Mouse (Mus musculus): Measurements from ENCODE around the gene Rnps1. TPM values are rescaled to one million over a fixed set of nuclear protein-coding genes. Genes with fewer than 3 reads are reported as not detected.

Rnps1 gene
- polyA plus RNA-seq, 1 experiment from 2014 or later: 204 TPM

DNA sequence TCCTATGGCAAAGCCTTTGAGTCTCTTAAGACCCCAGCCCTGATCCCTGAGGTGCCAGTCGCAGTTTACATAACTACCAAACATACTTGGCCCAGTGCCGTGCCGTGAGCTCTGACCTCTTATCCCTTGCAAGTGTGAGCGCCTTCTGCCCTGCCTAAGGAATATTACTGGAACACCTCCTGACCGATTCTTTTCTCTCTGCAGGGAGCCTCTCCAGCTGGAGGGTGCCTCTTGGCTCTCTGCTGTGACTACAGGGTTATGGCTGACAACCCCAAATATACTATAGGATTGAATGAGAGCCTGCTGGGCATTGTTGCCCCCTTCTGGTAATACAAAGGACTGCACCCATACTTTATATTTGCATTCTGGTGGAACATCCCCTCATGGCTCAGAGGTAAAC lies 22.7 kb downstream of the Rnps1 start:
- Histone ChIP-seq H3K9me3 (replicated peaks) (no peaks in the 10 kb centered on the region), H3K27ac (no peak overlapping the region), H3K4me3 (no peak overlapping the region), H3K9ac (no peak overlapping the region), H3K4me1 (no peaks in the 10 kb centered on the region), H3K27me3 (replicated peaks) (no peaks in the 10 kb centered on the region), H3K36me3 (peaks cover 92% of the 10 kb centered on the region), H3K4me2 (no peak overlapping the region)
- peak; percentile 36; the same call in 1 of the 2 replicates for ATAC-seq
- WGBS (ENCODE audit: insufficient replicate concordance): 77% methylated on average over 5 of the region's 5 CpGs

DNA sequence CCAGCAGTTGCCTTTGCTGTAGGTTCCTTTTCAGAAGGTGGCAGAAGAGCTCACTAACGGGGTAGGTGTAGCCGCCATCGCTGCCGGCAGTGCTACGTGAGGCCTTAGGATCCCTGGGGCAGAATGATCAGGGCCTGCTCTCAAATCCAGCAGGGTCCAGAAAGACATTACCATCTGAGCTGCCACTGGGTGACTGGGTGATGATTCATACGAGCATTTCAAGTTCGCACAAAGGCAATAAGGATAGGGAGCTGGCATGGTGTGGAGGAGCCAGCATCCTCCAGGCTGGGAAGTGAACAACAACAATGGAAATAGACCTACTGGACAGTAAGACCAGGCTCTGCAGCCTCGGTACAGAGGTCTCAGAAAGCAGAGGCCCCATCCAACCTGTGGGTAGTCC lies 26.0 kb downstream of the Rnps1 start:
- no peak for ATAC-seq
- Histone ChIP-seq H3K9me3 (replicated peaks) (no peaks in the 10 kb centered on the region), H3K4me1 (no peaks in the 10 kb centered on the region), H3K36me3 (peaks cover 100% of the 10 kb centered on the region), H3K4me3 (no peak overlapping the region), H3K27me3 (replicated peaks) (no peaks in the 10 kb centered on the region), H3K4me2 (no peak overlapping the region), H3K9ac (no peak overlapping the region), H3K27ac (no peak overlapping the region)
- 89% methylated on average over 8 of the region's 8 CpGs for WGBS (ENCODE audit: insufficient replicate concordance)

DNA sequence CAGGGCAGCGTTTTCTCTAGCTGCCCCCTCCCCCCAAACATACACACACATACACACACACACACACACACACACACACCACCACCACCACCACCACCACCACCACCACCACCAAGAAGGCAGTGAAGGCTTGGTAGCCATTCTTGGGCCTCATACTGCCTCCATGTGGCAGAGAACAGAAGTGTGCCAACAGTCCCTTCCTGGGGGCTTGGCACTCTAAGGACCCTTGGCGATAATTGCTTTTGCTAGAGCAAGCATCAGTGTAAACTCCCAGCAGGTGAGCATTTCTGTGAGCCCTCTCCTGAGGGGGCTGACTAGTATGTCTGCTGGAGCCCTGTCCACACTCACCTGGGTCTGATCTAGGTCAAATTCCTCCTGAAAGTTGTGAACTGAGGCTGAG lies 26.8 kb downstream of the Rnps1 start:
- WGBS (ENCODE audit: insufficient replicate concordance): 46% methylated on average over 2 of the region's 2 CpGs
- Histone ChIP-seq H3K9ac (no peak overlapping the region), H3K4me3 (no peak overlapping the region), H3K36me3 (peaks cover 100% of the 10 kb centered on the region), H3K4me1 (no peaks in the 10 kb centered on the region), H3K27ac (no peak overlapping the region), H3K27me3 (replicated peaks) (no peaks in the 10 kb centered on the region), H3K4me2 (no peak overlapping the region), H3K9me3 (replicated peaks) (no peaks in the 10 kb centered on the region)
- ATAC-seq: no peak

DNA sequence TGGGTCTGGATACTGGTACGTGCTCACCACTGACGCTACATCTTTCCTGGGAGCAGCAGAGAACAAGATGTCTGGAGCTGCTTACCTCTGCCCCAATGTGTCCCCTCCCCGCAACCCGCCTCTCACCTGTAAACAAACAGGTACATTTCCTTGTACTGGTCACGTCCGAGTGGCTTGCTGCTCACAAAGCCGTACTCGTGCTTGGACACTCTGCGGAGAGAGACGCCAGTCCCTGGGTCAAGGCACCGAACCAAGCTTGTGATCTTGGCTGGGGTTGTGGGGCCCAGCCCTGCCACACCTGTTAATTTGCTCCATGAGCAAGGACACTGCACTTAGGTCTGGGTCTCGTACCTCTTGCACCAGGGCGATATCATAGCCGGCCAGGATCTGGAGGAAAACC lies 27.7 kb downstream of the Rnps1 start:
- Histone ChIP-seq H3K36me3 (peaks cover 100% of the 10 kb centered on the region), H3K27ac (no peak overlapping the region), H3K4me3 (no peak overlapping the region), H3K9me3 (replicated peaks) (no peaks in the 10 kb centered on the region), H3K4me1 (no peaks in the 10 kb centered on the region), H3K9ac (no peak overlapping the region), H3K4me2 (no peak overlapping the region), H3K27me3 (replicated peaks) (no peaks in the 10 kb centered on the region)
- no peak for ATAC-seq
- WGBS (ENCODE audit: insufficient replicate concordance): 86% methylated on average over 14 of the region's 14 CpGs

DNA sequence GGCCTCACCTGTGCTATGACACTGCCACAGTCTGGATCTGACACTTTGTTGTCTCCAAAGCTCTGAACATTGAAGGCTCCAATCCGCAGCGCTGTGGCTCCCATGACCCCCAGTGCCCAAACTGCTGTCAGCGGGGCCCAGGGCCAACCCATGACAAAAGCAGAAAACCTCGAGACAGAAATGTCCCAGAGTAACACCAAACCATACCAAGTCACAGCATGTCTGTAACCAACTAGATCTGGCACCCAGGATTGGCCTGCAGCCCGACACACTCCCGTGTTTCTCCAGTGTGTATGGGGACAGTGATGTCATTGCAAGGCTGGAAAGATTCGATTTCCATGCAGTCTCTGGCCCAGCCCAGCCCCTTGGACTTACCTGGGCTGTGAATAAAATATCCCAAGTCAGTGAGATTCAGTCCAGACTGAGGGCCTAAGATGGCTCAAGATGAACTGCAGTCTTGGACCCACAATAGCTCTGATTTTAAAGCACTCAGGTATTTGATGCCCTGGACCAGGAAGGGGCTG lies 28.3 kb downstream of the Rnps1 start, which contains the start of gene Dnase1l2:
Gene Dnase1l2 (minus strand): TSS at position 474 of the 524 bp plus-strand sequence.
- 76% methylated on average over 7 of the region's 7 CpGs for WGBS (ENCODE audit: insufficient replicate concordance)
- no peak within 1 kb of the TSS for H3K4me3 ChIP-seq
- H3K4me2 ChIP-seq: no peak within 1 kb of the TSS
- no peak within 1 kb of the TSS for H3K27ac ChIP-seq
- no peaks in the 10 kb centered on the region for H3K4me1 ChIP-seq
- no peak within 1 kb of the TSS for H3K9ac ChIP-seq
- peaks cover 100% of the 10 kb centered on the region for H3K36me3 ChIP-seq
- H3K27me3 ChIP-seq (replicated peaks): no peaks in the 10 kb centered on the region
- no peaks in the 10 kb centered on the region for H3K9me3 ChIP-seq (replicated peaks)
- no peak for ATAC-seq

DNA sequence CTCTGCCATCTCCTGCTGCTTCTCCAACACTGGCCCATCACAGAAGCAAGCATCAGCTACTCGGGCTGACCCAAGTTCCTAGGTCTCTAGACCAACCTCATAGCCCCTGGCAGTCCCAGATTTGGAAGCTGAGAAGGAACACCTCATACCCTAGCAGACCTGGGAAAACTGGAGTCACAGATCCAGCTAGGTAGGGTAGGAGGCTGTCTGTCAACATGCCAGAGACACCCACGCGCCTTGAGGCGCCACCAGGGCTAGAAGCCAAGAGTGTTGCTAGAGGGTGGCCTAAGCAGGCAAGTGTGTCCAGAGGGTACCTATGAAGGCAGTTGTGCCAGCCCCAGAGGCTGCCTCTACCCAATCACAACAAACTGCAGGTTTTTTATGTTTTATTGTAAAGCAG lies 29.0 kb downstream of the Rnps1 start:
- Histone ChIP-seq H3K27me3 (replicated peaks) (no peaks in the 10 kb centered on the region), H3K9ac (no peak overlapping the region), H3K27ac (no peak overlapping the region), H3K4me1 (no peaks in the 10 kb centered on the region), H3K36me3 (peaks cover 100% of the 10 kb centered on the region), H3K4me2 (no peak overlapping the region), H3K9me3 (replicated peaks) (no peaks in the 10 kb centered on the region), H3K4me3 (no peak overlapping the region)
- no peak for ATAC-seq
- 84% methylated on average over 4 of the region's 4 CpGs for WGBS (ENCODE audit: insufficient replicate concordance)

DNA sequence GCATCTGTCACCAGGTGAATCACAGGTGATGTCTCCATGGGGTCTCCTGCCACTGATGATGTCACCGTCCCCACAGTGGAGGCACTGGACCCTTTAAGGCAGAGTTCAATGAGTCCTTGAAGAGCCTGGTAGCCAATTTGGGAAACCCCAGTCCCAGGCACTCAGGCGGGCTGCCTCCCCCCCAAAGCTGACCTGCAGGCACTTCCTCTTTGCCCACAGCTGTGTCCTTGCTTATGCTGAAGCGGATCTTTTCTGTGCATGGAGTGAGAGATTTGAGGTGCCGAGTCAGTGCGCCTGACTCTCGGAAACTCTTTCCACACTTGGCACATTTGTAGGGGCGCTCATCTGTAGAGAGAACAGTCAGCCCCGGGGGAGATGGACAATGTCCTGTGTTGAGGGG lies 32.2 kb downstream of the Rnps1 start:
- 85% methylated on average over 8 of the region's 8 CpGs for WGBS (ENCODE audit: insufficient replicate concordance)
- no peak for ATAC-seq
- Histone ChIP-seq H3K9ac (no peak overlapping the region), H3K4me1 (no peaks in the 10 kb centered on the region), H3K4me2 (no peak overlapping the region), H3K27ac (no peak overlapping the region), H3K4me3 (no peak overlapping the region), H3K36me3 (peaks cover 100% of the 10 kb centered on the region), H3K27me3 (replicated peaks) (no peaks in the 10 kb centered on the region), H3K9me3 (replicated peaks) (no peaks in the 10 kb centered on the region)

DNA sequence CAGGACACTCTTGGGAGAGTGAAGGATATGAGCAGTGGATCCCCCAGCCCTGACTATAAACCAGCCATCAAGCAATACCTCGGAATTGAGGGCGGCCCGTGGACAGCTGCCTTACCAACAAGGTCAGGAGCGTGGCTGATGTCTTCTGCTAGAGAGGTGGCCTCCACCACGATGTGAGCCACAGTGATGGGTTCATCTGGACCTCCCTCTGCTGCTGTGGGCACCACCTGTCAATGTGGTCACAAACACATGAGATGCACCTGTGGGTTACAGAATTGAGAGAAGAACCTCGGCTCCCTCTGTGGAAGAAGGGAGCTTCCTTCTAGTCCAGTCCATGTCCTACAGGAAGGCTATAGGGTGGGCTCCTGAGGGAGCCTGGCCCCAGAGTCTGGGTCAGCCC lies 35.1 kb downstream of the Rnps1 start:
- Histone ChIP-seq H3K4me2 (no peak overlapping the region), H3K27ac (no peak overlapping the region), H3K4me1 (peaks cover 21% of the 10 kb centered on the region), H3K9ac (no peak overlapping the region), H3K27me3 (replicated peaks) (no peaks in the 10 kb centered on the region), H3K9me3 (replicated peaks) (no peaks in the 10 kb centered on the region), H3K4me3 (no peak overlapping the region), H3K36me3 (peaks cover 74% of the 10 kb centered on the region)
- 80% methylated on average over 6 of the region's 6 CpGs for WGBS (ENCODE audit: insufficient replicate concordance)
- ATAC-seq: no peak

DNA sequence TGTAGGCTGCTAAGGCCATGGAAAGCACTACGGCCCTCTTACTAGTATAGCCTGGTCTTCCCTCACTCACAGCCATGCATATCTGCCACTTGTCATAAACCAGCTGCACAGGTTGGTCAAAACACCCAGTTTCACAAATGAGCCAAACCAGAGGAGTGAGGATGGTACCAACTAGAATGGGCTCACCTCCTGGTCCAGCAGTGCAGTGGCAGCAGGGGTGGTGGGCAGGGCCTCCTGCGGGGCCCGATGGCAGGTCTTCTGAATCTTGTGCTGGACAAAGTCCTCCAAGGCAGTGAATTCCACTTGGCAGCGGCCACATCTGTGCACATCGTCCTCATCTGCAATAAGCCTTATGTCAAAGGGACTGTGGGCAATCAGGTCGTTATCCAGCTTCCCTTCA lies 36.9 kb downstream of the Rnps1 start:
- ATAC-seq: no peak

DNA sequence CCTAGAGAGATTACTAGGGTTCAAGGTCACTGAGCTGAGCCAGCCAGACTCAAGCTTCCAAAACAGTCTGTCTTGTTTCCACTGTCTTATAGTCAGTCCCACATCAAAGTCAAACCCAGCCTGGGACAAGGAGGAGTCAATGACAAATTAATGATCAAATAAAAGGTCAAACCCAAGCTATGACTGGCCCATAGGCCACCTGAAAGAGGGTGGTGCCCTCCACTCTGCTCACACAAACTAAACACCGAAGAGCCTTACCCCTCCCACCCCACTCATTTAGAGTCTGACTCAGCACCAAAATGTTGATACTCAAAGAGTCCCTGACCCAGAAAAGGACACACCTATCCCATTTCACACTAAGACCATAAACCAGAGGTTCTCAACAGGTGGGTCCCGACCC lies 39.0 kb downstream of the Rnps1 start:
- Histone ChIP-seq H3K36me3 (peaks cover 35% of the 10 kb centered on the region), H3K4me1 (peaks cover 28% of the 10 kb centered on the region), H3K4me3 (peak overlapping the region; percentile 83), H3K4me2 (peak overlapping the region; percentile 85), H3K27me3 (replicated peaks) (no peaks in the 10 kb centered on the region), H3K9me3 (replicated peaks) (no peaks in the 10 kb centered on the region), H3K27ac (peak overlapping the region; percentile 99), H3K9ac (peak overlapping the region; percentile 4; the same call in 1 of the 2 replicates)
- 52% methylated on average over 2 of the region's 2 CpGs for WGBS (ENCODE audit: insufficient replicate concordance)
- ATAC-seq: 0 out of 2 replicates have a peak, but pooled peaks have one; percentile 16

More for the DNA sequence above, 36.9 kb downstream of the Rnps1 start:
- no peaks in the 10 kb centered on the region for H3K27me3 ChIP-seq (replicated peaks)
- no peak overlapping the region for H3K4me2 ChIP-seq
- H3K27ac ChIP-seq: no peak overlapping the region
- no peaks in the 10 kb centered on the region for H3K9me3 ChIP-seq (replicated peaks)
- WGBS (ENCODE audit: insufficient replicate concordance): 88% methylated on average over 6 of the region's 6 CpGs
- peaks cover 28% of the 10 kb centered on the region for H3K4me1 ChIP-seq
- peaks cover 56% of the 10 kb centered on the region for H3K36me3 ChIP-seq
- H3K9ac ChIP-seq: no peak overlapping the region
- no peak overlapping the region for H3K4me3 ChIP-seq

DNA sequence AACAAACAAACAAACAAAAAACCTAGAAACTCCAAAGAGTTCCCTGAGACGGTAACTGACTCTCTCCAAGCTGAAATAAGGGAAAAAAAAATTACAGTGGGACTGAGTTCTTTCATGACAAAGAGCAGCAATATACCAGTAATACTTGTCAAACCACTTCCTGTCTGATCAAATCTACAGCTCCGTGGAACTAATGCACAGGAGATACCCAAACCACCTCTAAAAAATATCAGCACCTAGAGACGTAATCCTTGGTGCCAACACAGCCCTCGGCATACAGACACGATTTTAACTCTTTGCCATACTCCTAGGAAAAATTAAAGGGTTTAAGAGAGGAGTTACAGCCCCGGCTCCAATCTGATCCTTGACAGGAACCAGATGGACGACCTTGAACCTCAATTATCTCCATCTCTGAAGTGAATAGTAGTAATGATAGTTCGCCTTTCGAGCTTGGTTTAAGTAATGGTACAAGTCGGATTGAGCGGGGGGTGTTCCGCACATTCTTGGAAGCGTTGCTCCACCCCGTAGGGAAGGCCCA lies 39.9 kb downstream of the Rnps1 start:
- ATAC-seq: no peak
- H3K4me1 ChIP-seq: peaks cover 28% of the 10 kb centered on the region
- H3K27me3 ChIP-seq (replicated peaks): no peaks in the 10 kb centered on the region

DNA sequence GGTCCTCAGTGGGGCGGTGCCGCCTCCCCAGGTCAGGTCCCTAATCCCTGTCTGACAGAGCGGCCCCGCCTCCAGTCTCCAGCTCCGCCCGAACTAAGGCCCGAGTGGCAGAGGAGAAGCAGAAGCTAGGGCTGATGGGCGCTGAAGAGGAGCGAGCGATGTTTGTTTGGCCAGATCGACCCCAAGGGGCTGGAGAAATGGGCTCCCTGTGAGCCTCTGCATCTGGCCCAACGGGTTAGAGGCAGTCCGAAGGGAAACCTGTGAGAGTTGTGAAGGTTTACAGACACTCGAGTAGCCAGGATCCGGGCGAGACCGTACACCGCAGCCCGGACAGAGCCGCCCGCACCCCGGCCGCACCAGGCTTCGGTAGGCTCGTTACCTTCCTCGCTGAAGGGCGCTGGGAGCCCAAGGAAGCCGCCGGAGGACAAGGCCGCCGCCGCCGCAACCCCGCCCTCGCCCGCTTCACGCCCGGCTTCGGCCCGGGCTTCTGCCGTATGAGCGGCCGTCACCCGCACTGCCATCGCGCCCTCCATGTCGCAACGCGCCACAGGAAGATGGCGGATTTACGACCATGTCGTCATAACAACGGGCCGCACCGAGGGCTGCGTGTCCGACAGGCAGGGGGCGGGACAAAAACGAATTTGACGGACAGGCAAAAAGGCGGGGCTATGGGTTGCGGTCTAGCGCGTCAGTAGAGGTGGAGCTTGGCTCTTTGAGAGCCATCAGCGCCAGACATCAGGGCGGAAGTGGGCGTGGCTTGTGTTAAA lies 40.6 kb downstream of the Rnps1 start:
- H3K27ac ChIP-seq: peak overlapping the region; percentile 99
- under 1% methylated on average over 67 of the region's 67 CpGs for WGBS (ENCODE audit: insufficient replicate concordance)
- peak; percentile 94 for ATAC-seq

More for the DNA sequence above, 39.9 kb downstream of the Rnps1 start:
- no peaks in the 10 kb centered on the region for H3K9me3 ChIP-seq (replicated peaks)
- peak overlapping the region; percentile 85 for H3K4me2 ChIP-seq
- peak overlapping the region; percentile 83 for H3K4me3 ChIP-seq
- 3% methylated on average over 14 of the region's 14 CpGs for WGBS (ENCODE audit: insufficient replicate concordance)
- peak overlapping the region; percentile 99 for H3K27ac ChIP-seq
- peak overlapping the region; percentile 95 for H3K9ac ChIP-seq
- peaks cover 26% of the 10 kb centered on the region for H3K36me3 ChIP-seq

More for the DNA sequence above, 40.6 kb downstream of the Rnps1 start:
- Histone ChIP-seq H3K9me3 (replicated peaks) (no peaks in the 10 kb centered on the region), H3K4me2 (peak overlapping the region; percentile 85), H3K9ac (peak overlapping the region; percentile 95), H3K4me1 (peaks cover 28% of the 10 kb centered on the region), H3K4me3 (peak overlapping the region; percentile 83), H3K27me3 (replicated peaks) (no peaks in the 10 kb centered on the region), H3K36me3 (peaks cover 19% of the 10 kb centered on the region)

Measured in liver, embryonic 12.5 days (tissue).